Mouse (Mus musculus) layer of hippocampus, adult 9-10 months (tissue): ENCODE data around the gene Tex9.

Source experiments
- DNase-seq: peaks from one replicate; pipeline ENCODE4 v3.0.0; 2022; ENCODE audit warnings: low spot score

The Tex9 gene

DNA sequence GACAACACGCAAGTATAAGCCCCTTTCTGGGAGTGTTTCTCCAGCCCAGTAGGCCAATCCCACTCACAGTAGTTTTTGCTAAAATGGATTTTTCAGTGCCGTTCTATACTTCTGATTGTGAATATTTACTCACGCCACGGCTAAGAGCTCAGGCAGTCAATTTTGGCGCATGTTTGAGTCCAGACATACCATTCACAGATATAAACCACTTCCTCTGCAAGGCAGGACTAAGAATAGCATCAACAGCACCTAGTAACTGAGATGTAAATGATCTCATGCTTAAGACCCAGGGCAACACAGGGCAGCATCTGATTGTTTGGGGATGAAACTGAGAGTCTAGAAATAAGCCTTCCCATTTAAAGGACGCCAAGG lies at the start of gene Tex9:
Gene Tex9 (minus strand): TSS at position 19 of the 372 bp plus-strand sequence.
- DNase-seq, result no peak

- no peak for DNase-seq
Measured at GRCm38 (mm10) chr9:72537086-72537485, 45.1 kb upstream of the Tex9 start.

GRCm38 (mm10) chr9:72535394-72535793 lies 43.4 kb upstream of the Tex9 start:
- no peak for DNase-seq

DNA sequence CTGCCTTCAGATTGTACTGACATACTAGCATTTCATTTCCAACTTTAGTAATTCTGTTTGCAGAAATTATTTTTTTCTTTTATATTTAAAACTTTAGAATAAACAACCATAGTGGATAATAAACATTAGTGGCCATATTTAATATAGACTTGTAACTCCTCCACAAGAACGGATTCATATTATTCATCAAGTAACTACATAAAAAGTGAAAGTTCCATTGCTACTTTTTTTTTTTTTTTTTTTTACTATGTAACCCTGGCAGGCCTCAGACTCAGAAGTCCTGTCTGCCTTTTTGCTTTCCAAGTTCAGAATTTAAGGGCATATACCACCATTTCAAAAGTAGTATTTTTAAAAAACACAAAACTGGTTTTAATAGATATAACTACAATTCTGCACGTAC lies 43.0 kb upstream of the Tex9 start:
- no peak for DNase-seq

DNA sequence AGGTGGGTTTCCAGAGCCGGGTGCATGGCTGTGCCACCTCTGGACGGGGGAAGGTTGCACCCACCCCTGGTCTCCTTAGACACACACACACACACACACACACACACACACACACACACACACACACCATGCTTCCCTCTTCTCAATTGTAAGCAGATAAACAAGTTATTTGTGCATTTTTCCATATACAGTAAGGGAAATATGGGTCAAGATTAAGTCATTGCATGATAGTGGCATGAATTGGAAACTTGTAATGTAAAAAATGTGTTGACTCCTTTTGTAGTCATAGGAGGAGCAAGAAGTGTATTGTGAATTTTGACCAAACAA lies 41.0 kb upstream of the Tex9 start:
- DNase-seq, result no peak

DNA sequence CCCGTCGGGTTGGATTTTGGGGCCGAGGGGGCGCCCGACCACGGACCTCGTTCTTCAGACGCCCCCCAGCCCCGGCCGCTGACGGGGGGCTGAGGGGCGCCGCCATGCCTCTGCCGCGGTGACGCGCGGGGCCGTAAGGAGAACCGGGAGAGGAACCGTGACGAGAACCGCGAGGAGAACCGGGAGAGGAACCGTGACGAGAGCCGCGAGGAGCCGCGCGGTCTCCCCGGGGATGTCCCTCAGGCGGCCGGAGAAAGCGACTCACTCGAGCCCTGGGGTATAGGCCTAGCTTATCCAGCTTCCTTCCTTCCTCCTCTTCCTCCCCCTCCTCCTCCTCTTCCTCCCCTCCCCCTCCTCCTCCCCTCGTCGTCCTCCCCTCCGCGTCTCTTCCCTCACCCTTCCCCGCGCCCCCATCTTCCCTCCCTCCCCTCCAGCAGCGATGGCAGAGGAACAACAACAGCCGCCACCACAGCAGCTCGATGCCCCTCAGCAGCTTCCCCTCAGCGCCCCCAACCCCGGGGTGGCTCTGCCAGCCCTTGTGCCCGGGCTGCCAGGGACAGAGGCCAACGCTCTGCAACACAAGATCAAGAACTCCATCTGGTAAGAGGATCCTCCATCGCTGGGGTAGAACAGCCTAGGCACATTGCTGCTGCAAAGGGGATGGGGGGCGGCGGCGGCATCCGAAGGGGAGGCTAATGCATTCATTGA lies 40.5 kb upstream of the Tex9 start:
- DNase-seq, result no peak

DNA sequence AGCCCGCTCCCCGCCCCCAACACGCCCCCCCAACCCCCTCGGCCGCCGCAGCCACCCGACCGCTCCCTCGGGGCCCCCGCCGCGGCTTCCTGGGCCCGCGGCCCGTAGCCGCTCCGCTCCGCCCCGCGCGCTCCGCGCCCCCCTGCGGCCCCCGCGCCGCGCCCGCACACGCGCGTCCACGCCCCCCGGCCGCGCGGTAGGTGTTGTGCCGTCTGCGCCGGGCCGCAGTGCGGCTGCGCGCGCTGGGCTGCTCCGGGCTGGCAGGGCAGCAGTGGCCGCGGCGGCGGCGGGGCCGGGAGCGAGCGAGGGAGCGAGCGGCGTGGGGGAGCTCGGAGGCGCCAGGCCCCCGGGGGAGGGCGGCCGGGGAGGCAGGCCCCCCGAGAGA lies 40.0 kb upstream of the Tex9 start, which contains the start of gene Rfx7:
Gene Rfx7 (plus strand): TSS at position 245 of the 385 bp plus-strand sequence.
- DNase-seq, result no peak

GRCm38 (mm10) chr9:72531291-72531995 lies 39.4 kb upstream of the Tex9 start:
- DNase-seq, result peak; percentile 47

GRCm38 (mm10) chr9:72530824-72531223 lies 38.8 kb upstream of the Tex9 start:
- no peak for DNase-seq

- DNase-seq, result peak; percentile 80
Measured at GRCm38 (mm10) chr9:72530237-72530636, 38.2 kb upstream of the Tex9 start.

DNA sequence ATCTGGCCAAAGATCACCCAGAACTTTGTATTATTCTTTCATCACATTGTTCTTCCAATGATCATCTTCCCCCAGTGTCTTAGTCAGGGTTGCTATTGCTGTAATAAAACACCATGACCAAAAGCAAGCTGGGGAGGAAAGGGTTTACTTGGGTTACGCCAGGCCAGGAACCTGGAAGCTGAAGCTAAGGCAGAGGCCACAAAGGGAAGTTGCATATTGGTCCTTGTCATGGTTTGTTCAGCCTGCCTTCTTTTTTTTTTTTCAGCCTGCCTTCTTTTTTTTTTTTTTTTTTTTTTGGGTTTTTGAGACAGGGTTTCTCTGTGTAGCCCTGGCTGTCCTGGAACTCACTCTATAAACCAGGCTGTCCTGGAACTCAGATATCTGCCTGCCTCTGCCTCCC lies 34.1 kb upstream of the Tex9 start:
- DNase-seq, result no peak

- no peak for DNase-seq
Measured at GRCm38 (mm10) chr9:72520849-72521248, 28.8 kb upstream of the Tex9 start.

DNA sequence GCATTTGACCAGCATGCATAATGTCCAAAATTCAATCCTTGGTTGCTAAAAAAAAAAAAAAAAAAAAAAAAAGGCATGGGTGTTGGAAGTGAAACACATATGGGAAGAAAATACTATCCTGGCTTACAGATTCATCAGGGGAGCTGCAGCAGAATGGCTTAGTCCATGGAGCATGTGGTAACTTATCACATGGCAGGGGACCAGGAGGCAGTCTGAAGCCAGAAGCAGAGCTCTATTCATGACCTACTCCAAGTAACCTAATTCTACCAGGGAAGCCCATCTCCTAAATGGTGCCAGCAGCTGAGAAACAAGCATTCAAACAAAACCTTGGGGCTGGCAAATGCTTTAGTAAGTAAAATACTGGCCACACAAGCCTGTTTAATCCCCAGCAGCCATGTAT lies 27.2 kb upstream of the Tex9 start:
- DNase-seq, result no peak

- DNase-seq, result no peak
Measured at GRCm38 (mm10) chr9:72515366-72515765, 23.4 kb upstream of the Tex9 start.

GRCm38 (mm10) chr9:72512229-72512981 lies 20.4 kb upstream of the Tex9 start:
- no peak for DNase-seq

DNA sequence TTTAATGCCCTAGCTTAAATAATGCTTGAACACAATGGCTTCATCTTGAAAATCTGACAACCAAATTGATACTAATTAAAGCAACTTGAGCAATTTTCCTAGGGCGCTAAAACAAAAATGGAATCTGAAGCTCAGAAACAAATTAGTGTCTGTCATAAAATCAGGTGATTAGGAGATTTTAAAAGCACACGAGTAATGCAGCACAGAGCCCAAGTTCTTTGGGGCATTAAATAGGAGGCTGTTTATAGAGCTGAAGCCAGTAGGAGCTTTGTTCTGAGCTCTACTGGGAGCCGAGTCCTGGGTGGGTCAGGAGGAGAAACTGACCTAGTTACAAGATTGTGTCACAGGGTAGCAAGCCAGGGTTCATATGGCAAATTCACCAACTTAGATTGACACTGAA lies 5.2 kb upstream of the Tex9 start:
- DNase-seq, result no peak

GRCm38 (mm10) chr9:72496691-72497090 lies 4.7 kb upstream of the Tex9 start:
- no peak for DNase-seq

DNA sequence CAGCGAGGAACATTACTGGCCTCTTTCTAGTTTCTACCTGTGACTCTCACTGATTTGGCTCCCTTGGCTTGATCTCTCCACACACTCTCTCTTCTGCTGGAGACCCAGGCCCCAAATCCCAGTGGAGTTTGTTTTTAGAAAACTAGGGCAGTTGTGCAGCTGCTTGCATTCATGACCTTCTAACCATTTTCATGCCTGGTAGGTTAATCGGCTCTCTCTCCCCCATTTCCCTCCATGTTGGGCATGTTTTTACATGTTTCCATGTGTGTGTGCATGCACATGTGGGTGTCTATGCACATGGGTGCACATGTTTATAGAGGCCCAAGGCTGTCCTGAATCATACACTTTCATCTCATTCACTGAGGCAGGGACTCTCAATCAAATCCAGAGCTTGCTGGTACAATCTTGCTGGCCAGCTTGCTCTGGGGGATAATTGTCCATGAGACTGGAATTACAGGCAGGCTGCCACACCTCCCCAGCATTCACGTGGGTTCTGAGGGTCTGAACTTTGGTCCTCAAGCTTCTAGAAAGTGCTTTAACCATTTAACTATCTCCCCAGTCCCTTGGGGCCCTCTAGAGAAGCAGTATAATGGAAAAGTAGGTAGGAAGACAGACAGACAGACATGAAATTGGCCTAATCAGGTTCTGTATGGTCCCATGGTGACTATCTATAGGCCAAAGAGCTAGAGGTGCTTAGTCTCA lies 2.1 kb upstream of the Tex9 start:
- DNase-seq, result no peak

- DNase-seq, result no peak
Measured at GRCm38 (mm10) chr9:72493465-72493864, 1.5 kb upstream of the Tex9 start.

- DNase-seq, result peak; percentile 55
Measured at GRCm38 (mm10) chr9:72491559-72492193, 336 bp downstream of the Tex9 start.

DNA sequence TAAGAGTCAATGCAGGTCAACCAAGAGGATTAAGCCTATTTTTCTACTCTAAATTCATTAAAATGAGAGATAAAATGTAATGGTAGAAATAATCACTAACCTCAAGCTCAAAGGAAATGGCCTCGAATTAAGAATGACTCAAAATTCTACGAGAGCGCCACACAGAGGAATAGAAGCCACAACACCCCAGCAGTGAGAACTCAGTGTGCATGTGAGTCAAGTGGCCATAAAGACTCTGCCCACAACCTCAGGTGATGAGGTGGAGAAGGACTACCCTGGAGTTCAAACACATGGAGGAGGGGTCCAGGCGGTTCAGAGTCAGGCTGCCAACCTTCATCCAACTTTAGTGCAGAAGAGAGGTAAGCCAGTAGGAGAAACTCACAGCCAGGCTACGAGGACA lies 2.9 kb downstream of the Tex9 start:
- no peak for DNase-seq

DNA sequence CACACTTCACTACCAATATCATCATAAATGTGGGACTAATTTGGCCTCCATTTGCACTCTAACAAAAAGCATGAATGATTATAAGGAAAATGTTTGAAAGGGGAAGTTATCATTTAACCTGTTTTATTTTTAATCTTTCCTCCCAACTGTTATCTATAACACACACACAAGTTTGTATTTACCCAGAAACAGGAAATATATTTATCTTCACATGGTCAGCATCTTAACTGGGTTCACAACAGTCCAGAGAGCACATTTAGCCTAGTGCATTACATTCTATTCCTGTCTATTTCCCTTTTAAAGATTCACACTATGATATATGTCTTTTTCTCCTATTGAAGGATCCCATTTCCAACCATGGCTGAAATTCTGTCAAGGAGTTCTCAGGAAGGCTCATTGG lies 3.5 kb downstream of the Tex9 start:
- DNase-seq, result no peak
